Mouse (Mus musculus): Measurements from ENCODE around the gene Olfr1333.
"Not testable (repeated sequence)": the region's sequence is repeated elsewhere in the genome, so short reads cannot be mapped to it uniquely, and the experiment has no call there.

The Olfr1333 gene

DNA sequence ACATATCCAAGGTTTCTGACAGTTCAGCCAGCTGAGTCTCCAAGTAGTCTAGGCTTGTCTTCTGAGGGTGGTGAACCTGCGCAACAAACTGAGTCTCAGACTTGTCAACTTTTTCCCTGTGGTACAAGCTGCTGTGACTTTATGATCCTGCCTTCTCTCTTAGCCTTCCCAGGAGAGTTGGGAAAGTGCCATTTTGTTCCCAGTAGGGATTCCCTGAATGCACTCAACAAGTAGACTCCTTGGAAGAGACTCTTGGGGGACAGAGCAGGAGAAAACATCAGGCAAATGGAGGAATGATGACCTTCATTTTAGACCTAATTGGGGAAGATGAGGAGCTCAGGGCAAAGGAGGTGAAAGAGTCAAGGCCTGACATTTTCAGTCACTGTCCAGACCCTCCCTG, at the start of gene Olfr1333:
Gene Olfr1333, minus strand, starts transcription at position 101 of the 400 bp plus-strand sequence.
- no peak for DNase-seq

DNA sequence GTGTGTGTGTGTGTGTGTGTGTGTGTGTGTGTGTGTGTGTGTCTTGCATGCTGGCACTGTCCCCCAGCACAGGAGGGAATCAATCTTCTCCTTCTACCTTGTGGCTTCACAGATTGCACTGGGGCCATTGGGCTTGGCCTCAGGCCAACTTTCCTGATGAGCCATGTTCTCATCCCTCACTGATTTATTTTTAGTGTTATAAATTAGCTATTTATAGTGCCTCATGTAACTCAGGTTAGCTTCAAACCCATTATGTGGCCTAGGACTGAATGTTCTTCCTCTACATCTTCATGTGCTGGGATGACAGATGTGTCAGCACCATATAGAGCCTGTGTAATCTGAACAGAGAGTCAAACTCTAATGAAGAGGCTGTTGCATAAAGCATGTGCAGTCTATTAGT, 31.5 kb upstream of the Olfr1333 start:
- peak; percentile 4 for DNase-seq

DNA sequence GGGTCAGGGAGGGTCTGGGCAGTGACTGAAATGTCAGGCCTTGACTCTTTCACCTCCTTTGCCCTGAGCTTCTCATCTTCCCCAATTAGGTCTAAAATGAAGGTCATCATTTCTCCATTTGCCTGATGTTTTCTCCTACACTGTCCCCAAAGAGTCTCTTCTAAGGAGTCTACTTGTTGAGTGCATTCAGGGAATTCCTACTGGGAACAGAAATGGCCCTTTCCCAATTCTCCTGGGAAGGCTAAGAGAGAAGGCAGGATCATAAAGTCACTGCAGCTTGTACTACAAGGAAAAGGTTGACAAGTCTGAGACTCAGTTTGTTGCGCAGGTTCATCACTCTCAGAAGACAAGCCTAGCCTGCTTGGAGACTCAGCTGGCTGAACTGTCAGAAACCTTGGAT, 28.3 kb upstream of the Olfr1333 start, which contains the start of gene Olfr1331:
Gene Olfr1331, plus strand, starts transcription at position 301 of the 400 bp plus-strand sequence.
- no peak for DNase-seq

DNA sequence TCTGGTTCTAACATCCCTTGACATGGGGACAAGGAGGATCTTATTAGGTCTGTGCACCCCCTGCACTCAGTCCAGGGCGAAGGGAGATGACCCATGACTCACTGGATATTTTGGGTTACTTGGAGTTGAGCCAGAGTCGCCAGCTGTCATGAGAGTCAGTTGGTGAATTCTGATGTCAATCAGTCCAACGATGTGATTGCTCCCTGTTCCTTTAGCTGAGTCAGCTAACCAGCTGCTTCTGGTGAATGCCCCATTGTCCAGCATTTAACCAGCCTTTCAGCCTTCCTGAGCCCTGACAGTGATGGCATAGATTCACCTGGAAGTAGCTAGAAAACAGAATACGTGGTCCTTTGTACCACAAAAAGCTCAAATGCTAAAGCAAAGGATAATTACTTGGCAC, 26.6 kb upstream of the Olfr1333 start:
- peak; percentile 3 for DNase-seq

DNA sequence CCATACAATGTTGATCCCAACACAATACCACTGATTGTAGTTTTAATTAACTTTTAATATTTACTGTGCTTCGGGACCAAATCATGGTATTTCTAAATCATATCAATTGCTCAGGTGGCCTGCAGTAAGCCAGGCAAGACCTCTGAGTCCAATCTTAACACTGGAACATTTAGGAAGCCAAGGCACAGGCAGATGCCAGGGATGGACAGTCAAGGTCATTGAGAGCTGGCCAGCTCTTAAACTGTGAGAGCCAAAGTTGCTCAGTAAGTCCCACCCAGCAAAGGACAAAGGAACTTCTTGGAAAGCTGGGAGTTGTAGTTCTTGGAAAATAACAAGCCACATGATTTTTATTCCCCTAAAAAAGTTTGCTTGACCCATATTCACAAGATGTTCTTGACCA, 25.7 kb upstream of the Olfr1333 start:
- no peak for DNase-seq

DNA sequence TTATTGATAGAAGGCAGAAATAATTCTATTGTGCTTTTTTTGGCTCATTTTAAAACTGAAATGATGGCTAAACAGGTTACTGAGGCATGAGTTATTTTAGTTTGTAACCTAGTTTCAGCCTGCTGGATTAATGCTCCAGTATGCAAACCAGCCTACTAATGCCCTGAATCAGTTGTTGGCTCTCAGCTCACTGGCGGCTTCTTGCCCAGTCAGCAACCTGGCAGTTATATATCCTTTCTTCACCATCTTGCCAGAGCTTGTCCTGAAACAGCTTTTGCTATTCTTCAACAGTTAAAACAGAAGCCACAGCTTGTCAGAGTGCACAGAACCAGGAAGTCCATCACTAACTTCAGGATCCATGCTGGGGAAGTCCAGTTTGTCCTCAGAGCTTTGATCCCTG, 17.2 kb downstream of the Olfr1333 start:
- DNase-seq: no peak

DNA sequence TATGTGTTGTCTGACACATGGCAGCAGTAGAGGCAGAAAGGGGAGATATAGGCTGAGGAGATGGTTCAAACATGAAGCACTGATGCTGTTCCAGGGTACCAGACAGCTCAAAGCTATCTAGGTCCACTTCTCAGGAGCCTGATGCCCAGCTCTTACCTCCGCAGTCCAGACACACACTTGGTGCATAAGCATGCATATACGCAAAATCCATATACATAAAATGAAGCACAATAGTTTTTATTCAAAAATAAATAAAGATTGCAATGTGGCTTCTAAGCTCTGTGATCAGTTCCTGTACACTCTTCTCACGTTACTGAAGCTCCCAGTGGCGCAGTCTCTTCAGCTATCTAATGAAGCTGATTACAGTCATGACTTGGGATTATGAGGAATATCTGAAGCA, 26.2 kb downstream of the Olfr1333 start, which contains the start of gene Olfr1335:
Gene Olfr1335, minus strand, starts transcription at position 101 of the 400 bp plus-strand sequence.
- DNase-seq: no peak

DNA sequence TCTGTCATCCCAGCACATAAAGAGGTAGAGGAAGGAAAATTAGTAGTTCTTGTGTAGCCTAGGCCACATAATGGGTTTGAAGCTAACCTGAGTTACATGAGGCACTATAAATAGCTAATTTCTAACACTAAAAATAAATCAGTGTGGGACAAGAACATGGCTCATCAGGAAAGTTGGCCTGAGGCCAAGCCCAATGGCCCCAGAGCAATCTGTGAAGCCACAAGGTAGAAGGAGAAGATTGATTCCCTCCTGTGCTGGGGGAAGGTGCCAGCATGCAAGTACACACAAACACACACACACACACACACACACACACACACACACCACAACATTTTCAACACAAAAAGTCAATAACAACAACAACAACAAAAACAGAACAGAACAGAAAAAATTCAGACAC, 43.3 kb downstream of the Olfr1333 start:
- DNase-seq: not testable (repeated sequence)

DNA sequence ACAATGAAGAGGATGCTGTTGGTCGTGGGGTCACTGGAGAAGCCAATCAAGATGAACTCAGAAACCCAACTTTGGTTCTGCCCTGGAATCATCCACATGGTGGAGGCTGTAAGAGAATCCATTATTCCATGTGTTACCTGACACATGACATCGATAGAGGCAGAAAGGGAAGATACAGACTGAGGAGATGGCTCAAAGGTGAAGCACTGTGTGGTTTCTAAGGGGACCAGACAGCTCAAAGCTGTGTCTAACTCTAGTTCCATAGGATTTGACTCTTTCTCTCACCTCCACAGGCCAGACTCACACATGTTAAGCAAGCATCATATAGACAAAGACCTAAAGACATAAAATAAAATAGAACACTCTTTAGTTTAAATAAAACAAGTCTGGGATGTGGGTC, 53.6 kb downstream of the Olfr1333 start, which contains the start of gene Olfr1337:
Gene Olfr1337, minus strand, starts transcription at position 101 of the 400 bp plus-strand sequence.
- no peak for DNase-seq

Data from cerebellum, adult 9-11 months (tissue).